Mouse (Mus musculus): Measurements from ENCODE around the gene Tmem9b. TPM values are rescaled to one million over a fixed set of nuclear protein-coding genes. Genes with fewer than 3 reads are reported as not detected.

Tmem9b gene
- polyA plus RNA-seq, 1 experiment = 91.0 TPM

GRCm38 (mm10) chr7:109741703-109742102 lies 11.0 kb downstream of the Tmem9b start:
- Histone ChIP-seq H3K4me1 (ENCODE audit: control insufficient read depth, insufficient read depth, low read length) (peaks cover 2% of the 10 kb centered on the region; the same call in 1 of the 2 replicates), H3K4me3 (ENCODE audit: insufficient read depth, low read length) (no peak overlapping the region), H3K27ac (ENCODE audit: insufficient read depth, low read depth, low read length) (no peak overlapping the region)
- TF ChIP-seq POLR2A (IDR thresholded peaks at IDR 0.05; ENCODE audit: borderline replicate concordance, low read depth, low read length) (no peak), CTCF (IDR thresholded peaks at IDR 0.05; ENCODE audit: low read depth, low read length) (no peak)

- H3K4me1 ChIP-seq (ENCODE audit: control insufficient read depth, insufficient read depth, low read length) = peaks cover 2% of the 10 kb centered on the region; the same call in 1 of the 2 replicates
- H3K27ac ChIP-seq (ENCODE audit: insufficient read depth, low read depth, low read length) = no peak overlapping the region
- no peak overlapping the region for H3K4me3 ChIP-seq (ENCODE audit: insufficient read depth, low read length)
- TF ChIP-seq POLR2A (IDR thresholded peaks at IDR 0.05; ENCODE audit: borderline replicate concordance, low read depth, low read length) (no peak), CTCF (IDR thresholded peaks at IDR 0.05; ENCODE audit: low read depth, low read length) (no peak)
Observed at GRCm38 (mm10) chr7:109741060-109741459, 11.6 kb downstream of the Tmem9b start.

- H3K27ac ChIP-seq (ENCODE audit: insufficient read depth, low read depth, low read length) = no peak overlapping the region
- H3K4me3 ChIP-seq (ENCODE audit: insufficient read depth, low read length) = no peak overlapping the region
- TF ChIP-seq POLR2A (IDR thresholded peaks at IDR 0.05; ENCODE audit: borderline replicate concordance, low read depth, low read length) (no peak), CTCF (IDR thresholded peaks at IDR 0.05; ENCODE audit: low read depth, low read length) (no peak)
- peaks cover 2% of the 10 kb centered on the region; the same call in 1 of the 2 replicates for H3K4me1 ChIP-seq (ENCODE audit: control insufficient read depth, insufficient read depth, low read length)
Observed at GRCm38 (mm10) chr7:109739822-109740370, 12.8 kb downstream of the Tmem9b start.

GRCm38 (mm10) chr7:109734806-109735205 lies 17.9 kb downstream of the Tmem9b start:
- TF ChIP-seq POLR2A (IDR thresholded peaks at IDR 0.05; ENCODE audit: borderline replicate concordance, low read depth, low read length) (no peak), CTCF (IDR thresholded peaks at IDR 0.05; ENCODE audit: low read depth, low read length) (no peak)
- Histone ChIP-seq H3K4me1 (ENCODE audit: control insufficient read depth, insufficient read depth, low read length) (peaks cover 2% of the 10 kb centered on the region; the same call in 1 of the 2 replicates), H3K4me3 (ENCODE audit: insufficient read depth, low read length) (no peak overlapping the region), H3K27ac (ENCODE audit: insufficient read depth, low read depth, low read length) (no peak overlapping the region)

- Histone ChIP-seq H3K27ac (ENCODE audit: insufficient read depth, low read depth, low read length) (no peak within 1 kb of the TSS), H3K4me3 (ENCODE audit: insufficient read depth, low read length) (no peak within 1 kb of the TSS), H3K4me1 (ENCODE audit: control insufficient read depth, insufficient read depth, low read length) (peaks cover 5% of the 10 kb centered on the region)
- TF ChIP-seq POLR2A (IDR thresholded peaks at IDR 0.05; ENCODE audit: borderline replicate concordance, low read depth, low read length) (no peak), CTCF (IDR thresholded peaks at IDR 0.05; ENCODE audit: low read depth, low read length) (no peak)
Observed at GRCm38 (mm10) chr7:109731626-109732025, 21.0 kb downstream of the Tmem9b start, which contains the start of gene Ascl3. TSS of gene Ascl3 (minus strand) at chr7:109731726.

GRCm38 (mm10) chr7:109723697-109724096 lies 29.0 kb downstream of the Tmem9b start, which contains the start of gene BC051019:
TSS of gene BC051019 (minus strand) at chr7:109723850.
- no peak within 1 kb of the TSS for H3K4me3 ChIP-seq (ENCODE audit: insufficient read depth, low read length)
- TF ChIP-seq CTCF (IDR thresholded peaks at IDR 0.05; ENCODE audit: low read depth, low read length) = no peak
- no peak for TF ChIP-seq POLR2A (IDR thresholded peaks at IDR 0.05; ENCODE audit: borderline replicate concordance, low read depth, low read length)
- H3K27ac ChIP-seq (ENCODE audit: insufficient read depth, low read depth, low read length) = no peak within 1 kb of the TSS
- peaks cover 19% of the 10 kb centered on the region for H3K4me1 ChIP-seq (ENCODE audit: control insufficient read depth, insufficient read depth, low read length)

GRCm38 (mm10) chr7:109723114-109723513 lies 29.6 kb downstream of the Tmem9b start:
- H3K4me3 ChIP-seq (ENCODE audit: insufficient read depth, low read length) = no peak overlapping the region
- no peak overlapping the region for H3K27ac ChIP-seq (ENCODE audit: insufficient read depth, low read depth, low read length)
- H3K4me1 ChIP-seq (ENCODE audit: control insufficient read depth, insufficient read depth, low read length) = peaks cover 23% of the 10 kb centered on the region
- no peak for TF ChIP-seq CTCF (IDR thresholded peaks at IDR 0.05; ENCODE audit: low read depth, low read length)
- no peak for TF ChIP-seq POLR2A (IDR thresholded peaks at IDR 0.05; ENCODE audit: borderline replicate concordance, low read depth, low read length)

- TF ChIP-seq POLR2A (IDR thresholded peaks at IDR 0.05; ENCODE audit: borderline replicate concordance, low read depth, low read length) (no peak), CTCF (IDR thresholded peaks at IDR 0.05; ENCODE audit: low read depth, low read length) (no peak)
- peaks cover 23% of the 10 kb centered on the region for H3K4me1 ChIP-seq (ENCODE audit: control insufficient read depth, insufficient read depth, low read length)
- H3K27ac ChIP-seq (ENCODE audit: insufficient read depth, low read depth, low read length) = no peak overlapping the region
- no peak overlapping the region for H3K4me3 ChIP-seq (ENCODE audit: insufficient read depth, low read length)
Observed at GRCm38 (mm10) chr7:109722618-109723017, 30.1 kb downstream of the Tmem9b start.

- Histone ChIP-seq H3K4me1 (ENCODE audit: control insufficient read depth, insufficient read depth, low read length) (peaks cover 8% of the 10 kb centered on the region), H3K27ac (ENCODE audit: insufficient read depth, low read depth, low read length) (no peak overlapping the region), H3K4me3 (ENCODE audit: insufficient read depth, low read length) (no peak overlapping the region)
- TF ChIP-seq POLR2A (IDR thresholded peaks at IDR 0.05; ENCODE audit: borderline replicate concordance, low read depth, low read length) (no peak), CTCF (IDR thresholded peaks at IDR 0.05; ENCODE audit: low read depth, low read length) (0 out of 2 replicates have a peak, but pooled peaks have one; percentile 15)
Observed at GRCm38 (mm10) chr7:109719286-109719685, 33.4 kb downstream of the Tmem9b start.

- H3K27ac ChIP-seq (ENCODE audit: insufficient read depth, low read depth, low read length) = no peak overlapping the region
- peaks cover 14% of the 10 kb centered on the region for H3K4me1 ChIP-seq (ENCODE audit: control insufficient read depth, insufficient read depth, low read length)
- TF ChIP-seq CTCF (IDR thresholded peaks at IDR 0.05; ENCODE audit: low read depth, low read length) = no peak
- no peak for TF ChIP-seq POLR2A (IDR thresholded peaks at IDR 0.05; ENCODE audit: borderline replicate concordance, low read depth, low read length)
- H3K4me3 ChIP-seq (ENCODE audit: insufficient read depth, low read length) = no peak overlapping the region
Observed at GRCm38 (mm10) chr7:109713434-109713982, 39.2 kb downstream of the Tmem9b start.

All from bone marrow macrophage, adult 2 months (primary cell).